Mouse (Mus musculus): ENCODE results near the gene Anapc2. TPM values are rescaled to one million over a fixed set of nuclear protein-coding genes. Genes with fewer than 3 reads are reported as not detected.

Gene Anapc2
- polyA plus RNA-seq, 1 experiment from 2014 or later = 154 TPM

DNA sequence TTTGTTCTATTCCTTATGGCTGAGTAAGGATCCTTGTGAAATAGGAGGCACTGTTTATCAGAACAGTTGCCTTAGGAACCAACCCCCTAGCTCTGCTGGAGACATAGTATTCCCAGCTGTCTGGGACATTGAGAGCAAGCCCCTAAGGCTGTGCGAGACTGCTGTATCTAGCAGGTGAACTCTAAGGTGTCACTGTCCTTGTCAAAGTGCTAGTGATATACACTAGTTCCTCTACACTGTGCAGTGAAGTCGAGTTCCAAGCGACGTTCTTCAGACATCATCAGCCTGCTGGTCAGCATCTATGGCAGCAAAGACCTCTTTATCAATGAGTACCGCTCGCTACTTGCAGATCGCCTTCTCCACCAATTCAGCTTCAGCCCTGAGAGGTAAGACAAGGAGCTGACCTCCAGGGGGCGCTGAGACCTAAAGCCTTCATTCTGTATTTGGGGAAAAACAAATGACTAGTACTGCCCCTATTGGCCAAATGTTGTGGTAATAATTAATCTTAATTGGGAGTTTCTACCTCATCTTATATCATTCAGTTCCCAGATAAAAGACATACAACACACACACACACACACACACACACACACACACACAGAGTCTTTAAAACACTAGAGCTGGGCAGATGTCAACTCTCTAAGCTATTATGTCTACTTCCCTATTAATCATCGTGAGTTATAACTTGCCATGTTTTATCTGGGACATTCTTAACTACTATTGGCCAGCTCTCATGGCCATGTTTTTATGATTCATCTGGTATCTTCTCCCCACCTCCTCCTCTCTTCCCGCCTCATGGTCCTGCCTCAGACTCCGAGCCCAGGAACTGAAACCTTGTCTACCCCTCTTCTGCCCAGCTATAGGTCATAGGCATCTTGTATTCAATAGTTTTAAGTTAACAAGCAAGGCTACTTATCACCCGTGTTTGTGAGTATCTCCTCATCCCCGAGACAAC lies 6.9 kb downstream of the Anapc2 start:
- no peak overlapping the region for H3K4me2 ChIP-seq (replicated peaks)
- H3K36me3 ChIP-seq = peaks cover 93% of the 10 kb centered on the region
- H3K4me3 ChIP-seq = no peak overlapping the region
- H3K9me3 ChIP-seq = no peaks in the 10 kb centered on the region
- H3K27me3 ChIP-seq = no peaks in the 10 kb centered on the region
- no peak overlapping the region for H3K27ac ChIP-seq
- no peaks in the 10 kb centered on the region for H3K4me1 ChIP-seq
- 65% methylated on average over 13 of the region's 13 CpGs for WGBS
- H3K9ac ChIP-seq = no peak overlapping the region
- no peak for ATAC-seq (ENCODE audit: insufficient number of reproducible peaks, insufficient read depth, low FRiP score, low TSS enrichment)

DNA sequence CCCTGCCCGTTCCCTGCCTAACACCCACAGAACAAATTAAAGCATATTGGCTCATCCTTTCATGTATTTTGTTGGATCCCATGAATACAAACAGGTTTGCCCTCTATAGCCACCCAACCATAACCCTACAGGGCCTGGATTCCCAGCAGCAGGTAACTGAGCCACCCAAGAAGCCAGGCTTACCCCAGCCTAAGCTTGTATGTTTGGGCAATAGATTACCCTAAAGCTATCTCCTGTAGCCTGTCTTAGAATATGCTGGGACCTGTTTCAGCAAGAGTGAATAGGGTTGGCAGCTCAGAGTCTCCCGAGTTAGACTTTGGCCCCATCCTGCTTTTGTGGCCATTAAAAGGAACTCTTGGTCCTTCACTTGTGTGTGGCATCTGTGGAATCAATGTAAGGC lies 13.3 kb downstream of the Anapc2 start:
- H3K4me2 ChIP-seq (replicated peaks) = no peak overlapping the region
- no peak for ATAC-seq (ENCODE audit: insufficient number of reproducible peaks, insufficient read depth, low FRiP score, low TSS enrichment)
- H3K9me3 ChIP-seq = no peaks in the 10 kb centered on the region
- H3K27ac ChIP-seq = no peak overlapping the region
- H3K36me3 ChIP-seq = peaks cover 53% of the 10 kb centered on the region
- 83% methylated on average over 2 of the region's 2 CpGs for WGBS
- peaks cover 7% of the 10 kb centered on the region; the same call in 1 of the 2 replicates for H3K4me1 ChIP-seq
- no peak overlapping the region for H3K9ac ChIP-seq
- peaks cover 37% of the 10 kb centered on the region for H3K27me3 ChIP-seq
- H3K4me3 ChIP-seq = no peak overlapping the region

DNA sequence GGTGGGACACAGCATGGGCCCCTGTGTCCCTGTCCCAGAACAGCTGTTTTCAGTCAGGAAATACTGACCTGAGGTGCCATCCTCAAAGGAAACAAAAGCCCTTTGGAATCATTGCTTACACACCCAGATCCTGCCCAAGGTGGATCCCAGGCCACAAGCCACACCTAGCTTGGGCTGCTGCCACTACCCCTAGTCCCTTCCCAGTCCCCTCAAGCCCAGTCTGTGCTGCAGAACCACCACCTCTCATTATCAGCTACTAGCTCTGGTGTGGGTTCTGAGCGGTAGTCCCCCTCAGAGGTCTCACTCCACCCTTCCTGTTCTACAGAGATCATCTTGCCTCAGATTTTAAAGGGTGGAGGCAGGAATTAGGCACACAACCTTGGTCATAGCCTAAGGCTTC lies 14.0 kb downstream of the Anapc2 start:
- Histone ChIP-seq H3K27ac (peak overlapping the region; percentile 60; the same call in 1 of the 2 replicates), H3K36me3 (peaks cover 46% of the 10 kb centered on the region), H3K27me3 (peaks cover 44% of the 10 kb centered on the region), H3K9ac (no peak overlapping the region), H3K4me1 (peaks cover 10% of the 10 kb centered on the region; the same call in 1 of the 2 replicates), H3K9me3 (no peaks in the 10 kb centered on the region), H3K4me2 (replicated peaks) (no peak overlapping the region), H3K4me3 (no peak overlapping the region)
- ATAC-seq (ENCODE audit: insufficient number of reproducible peaks, insufficient read depth, low FRiP score, low TSS enrichment) = no peak
- 63% methylated on average over 1 of the region's 1 CpGs for whole genome bisulfite sequencing

DNA sequence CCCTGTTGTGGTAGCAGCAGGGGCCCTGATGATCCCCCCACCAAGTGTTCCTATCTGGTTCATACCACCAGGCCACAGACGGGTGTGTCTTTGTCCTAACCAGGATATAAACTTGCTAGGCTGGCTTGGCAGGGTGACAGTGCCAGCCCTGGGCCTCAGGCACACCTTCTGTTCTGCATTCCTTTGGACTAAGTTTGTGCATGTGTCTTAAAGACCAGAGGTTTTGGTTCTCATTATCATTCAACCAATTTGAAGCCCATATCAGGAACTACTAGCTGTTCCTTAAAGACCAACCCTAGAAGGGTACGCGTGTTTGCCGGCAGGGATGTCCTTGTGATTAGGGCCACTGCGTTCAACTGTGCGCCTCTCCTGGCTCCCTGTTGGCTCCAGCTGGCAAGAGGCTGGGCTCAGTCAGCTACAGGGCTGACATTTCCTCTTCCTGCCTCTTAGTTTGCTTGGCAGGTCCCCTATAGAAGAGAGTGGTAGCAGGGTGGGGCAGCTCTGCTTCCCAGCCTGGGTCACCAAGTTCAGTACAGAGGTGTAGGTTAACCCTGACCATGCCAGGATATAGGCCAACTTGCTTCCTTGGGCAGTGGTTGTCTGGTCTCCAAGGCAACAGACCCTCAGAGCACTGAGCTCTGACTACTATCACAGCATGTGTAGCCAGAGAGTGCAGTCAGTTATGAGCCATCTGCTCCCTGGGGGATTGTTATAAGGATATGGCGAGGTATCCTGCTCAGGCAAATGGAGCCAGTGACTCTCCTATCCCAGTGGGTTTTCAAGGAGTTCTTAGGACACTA lies 14.8 kb downstream of the Anapc2 start:
- H3K4me1 ChIP-seq = peaks cover 10% of the 10 kb centered on the region; the same call in 1 of the 2 replicates
- no peaks in the 10 kb centered on the region for H3K9me3 ChIP-seq
- H3K27me3 ChIP-seq = peaks cover 51% of the 10 kb centered on the region
- H3K27ac ChIP-seq = no peak overlapping the region
- no peak overlapping the region for H3K9ac ChIP-seq
- WGBS = 51% methylated on average over 7 of the region's 7 CpGs
- no peak overlapping the region for H3K4me2 ChIP-seq (replicated peaks)
- no peak for ATAC-seq (ENCODE audit: insufficient number of reproducible peaks, insufficient read depth, low FRiP score, low TSS enrichment)
- peaks cover 42% of the 10 kb centered on the region for H3K36me3 ChIP-seq
- H3K4me3 ChIP-seq = no peak overlapping the region

DNA sequence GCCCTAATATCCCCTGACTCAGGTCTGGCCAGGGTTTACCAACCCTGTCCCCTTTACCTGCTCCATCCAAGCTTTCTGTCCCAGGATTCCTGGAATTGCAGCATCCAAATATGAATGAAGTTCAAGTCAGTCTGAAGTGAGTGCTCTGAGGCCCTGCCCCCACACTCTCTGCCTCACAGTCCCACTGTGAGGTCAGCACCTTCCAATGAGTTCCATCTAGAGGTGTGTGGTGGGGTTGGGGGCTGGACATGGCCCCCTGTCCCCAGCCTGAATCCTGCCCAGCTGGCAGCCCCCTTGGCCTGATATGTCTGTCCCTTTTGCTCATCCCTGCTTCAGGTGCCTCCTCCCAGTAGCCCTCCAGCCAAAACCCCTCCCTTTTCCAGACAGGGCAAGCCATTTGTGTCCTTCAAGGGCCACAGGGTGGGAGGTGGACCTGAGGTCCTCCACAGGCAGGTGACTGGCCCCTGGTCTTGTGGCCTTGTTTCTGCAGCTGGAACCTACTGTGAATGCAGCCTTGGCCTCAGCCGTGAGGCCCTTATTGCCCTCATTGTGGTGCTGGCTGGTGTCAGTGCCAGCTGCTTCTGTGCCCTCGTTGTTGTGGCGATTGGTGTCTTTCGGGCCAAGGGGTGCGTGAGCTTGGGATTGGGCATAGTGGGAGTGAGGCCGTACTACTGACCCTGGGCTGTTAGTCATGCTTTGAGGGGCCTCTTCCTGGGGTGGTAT lies 15.8 kb downstream of the Anapc2 start, which contains the start of gene Tmem210:
Gene Tmem210 (plus strand): TSS at position 219 of the 723 bp plus-strand sequence.
- Histone ChIP-seq H3K4me1 (peaks cover 13% of the 10 kb centered on the region), H3K27ac (no peak within 1 kb of the TSS), H3K27me3 (peaks cover 62% of the 10 kb centered on the region), H3K36me3 (peaks cover 31% of the 10 kb centered on the region), H3K4me3 (no peak within 1 kb of the TSS), H3K9ac (no peak within 1 kb of the TSS), H3K9me3 (no peaks in the 10 kb centered on the region), H3K4me2 (replicated peaks) (no peak within 1 kb of the TSS)
- WGBS = 81% methylated on average over 6 of the region's 6 CpGs
- no peak for ATAC-seq (ENCODE audit: insufficient number of reproducible peaks, insufficient read depth, low FRiP score, low TSS enrichment)

DNA sequence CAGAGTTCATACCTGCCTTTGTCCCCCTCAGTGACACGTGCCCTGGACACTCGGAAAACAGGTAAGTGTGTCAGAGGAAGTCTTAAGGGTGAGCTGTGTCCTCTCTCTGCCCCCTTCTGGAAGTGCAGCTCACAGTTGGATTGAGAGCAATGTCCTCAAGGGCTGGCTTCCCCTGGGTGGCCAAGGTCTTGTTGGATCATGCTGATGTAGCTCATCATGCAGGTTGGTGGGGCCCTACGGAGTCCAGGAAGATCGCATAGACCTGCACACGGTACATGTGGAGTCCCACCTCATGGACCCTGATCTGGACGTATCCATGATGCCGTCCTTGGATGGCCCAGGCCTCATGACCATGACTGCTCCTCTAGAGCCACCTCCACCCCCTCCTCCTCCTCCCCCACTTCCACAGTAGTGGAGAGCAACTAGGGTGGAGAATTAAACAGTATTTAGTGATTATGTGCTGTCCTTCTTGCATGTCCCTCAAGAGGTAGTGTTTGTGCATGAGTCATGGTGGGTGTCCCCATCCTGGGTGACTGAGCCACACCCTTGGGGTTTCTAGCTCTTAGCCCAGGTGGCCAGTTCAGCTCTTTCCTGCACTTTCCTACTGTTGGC lies 16.6 kb downstream of the Anapc2 start:
- Histone ChIP-seq H3K27ac (no peak overlapping the region), H3K9me3 (no peaks in the 10 kb centered on the region), H3K4me3 (no peak overlapping the region), H3K36me3 (peaks cover 24% of the 10 kb centered on the region), H3K4me2 (replicated peaks) (no peak overlapping the region), H3K4me1 (peaks cover 13% of the 10 kb centered on the region), H3K9ac (no peak overlapping the region), H3K27me3 (peaks cover 70% of the 10 kb centered on the region)
- 83% methylated on average over 7 of the region's 7 CpGs for WGBS
- no peak for ATAC-seq (ENCODE audit: insufficient number of reproducible peaks, insufficient read depth, low FRiP score, low TSS enrichment)

DNA sequence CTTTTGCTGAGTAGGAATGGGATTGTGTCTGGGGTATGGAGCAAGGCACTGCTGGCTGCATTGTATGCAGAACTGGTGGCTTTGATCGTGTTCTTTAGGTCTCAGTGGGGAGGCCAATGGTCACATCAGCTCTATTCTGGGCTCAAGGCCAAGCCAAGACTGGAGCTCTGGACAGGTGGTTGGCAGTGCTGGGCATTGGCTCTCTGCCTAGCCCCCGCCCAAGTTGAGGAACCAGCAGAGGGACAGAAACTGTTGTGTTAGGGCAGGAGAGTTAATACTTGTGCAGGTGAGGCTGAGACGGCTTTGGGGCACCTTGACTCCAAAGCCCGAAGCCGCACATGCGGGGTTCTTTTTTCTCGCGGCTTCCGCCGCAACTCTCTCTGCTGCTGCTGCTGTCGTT lies 17.4 kb downstream of the Anapc2 start, which contains the start of gene Lrrc26:
Gene Lrrc26 (plus strand): TSS at position 265 of the 400 bp plus-strand sequence.
- Histone ChIP-seq H3K4me2 (replicated peaks) (peak within 1 kb of the TSS; percentile 32), H3K27me3 (peaks cover 78% of the 10 kb centered on the region), H3K27ac (no peak within 1 kb of the TSS), H3K4me3 (peak within 1 kb of the TSS; percentile 11; the same call in 1 of the 2 replicates), H3K36me3 (peaks cover 17% of the 10 kb centered on the region), H3K9me3 (no peaks in the 10 kb centered on the region), H3K9ac (no peak within 1 kb of the TSS), H3K4me1 (peaks cover 13% of the 10 kb centered on the region)
- 5% methylated on average over 11 of the region's 11 CpGs for WGBS
- ATAC-seq (ENCODE audit: insufficient number of reproducible peaks, insufficient read depth, low FRiP score, low TSS enrichment) = no peak

DNA sequence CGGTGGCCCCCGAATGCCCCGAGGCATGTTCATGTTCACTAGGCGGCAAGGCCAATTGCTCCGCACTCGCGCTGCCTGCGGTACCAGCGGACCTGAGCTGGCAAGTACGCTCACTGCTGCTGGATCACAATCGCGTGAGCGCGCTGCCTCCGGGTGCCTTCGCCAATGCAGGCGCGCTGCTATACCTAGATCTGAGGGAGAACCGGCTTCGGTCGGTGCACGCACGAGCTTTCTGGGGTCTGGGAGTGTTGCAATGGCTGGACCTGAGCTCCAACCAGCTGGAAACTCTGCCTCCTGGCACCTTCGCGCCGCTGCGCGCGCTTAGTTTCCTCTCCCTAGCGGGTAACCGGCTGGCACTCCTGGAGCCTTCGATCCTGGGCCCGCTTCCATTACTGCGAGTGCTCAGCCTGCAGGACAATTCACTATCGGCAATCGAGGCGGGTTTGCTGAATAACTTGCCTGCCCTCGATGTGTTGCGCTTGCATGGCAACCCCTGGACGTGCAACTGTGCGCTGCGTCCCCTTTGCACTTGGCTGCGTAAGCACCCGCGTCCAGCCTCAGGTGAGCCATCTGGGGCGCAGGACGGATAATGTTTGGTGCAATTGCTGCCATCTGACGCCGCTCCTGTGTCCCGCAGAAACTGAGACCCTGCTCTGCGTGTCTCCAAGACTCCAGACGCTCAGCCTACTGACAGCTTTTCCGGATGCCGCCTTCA lies 18.0 kb downstream of the Anapc2 start:
- no peak overlapping the region for H3K27ac ChIP-seq
- no peaks in the 10 kb centered on the region for H3K9me3 ChIP-seq
- peaks cover 13% of the 10 kb centered on the region for H3K4me1 ChIP-seq
- peaks cover 84% of the 10 kb centered on the region for H3K27me3 ChIP-seq
- H3K4me3 ChIP-seq = peak overlapping the region; percentile 11; the same call in 1 of the 2 replicates
- H3K9ac ChIP-seq = no peak overlapping the region
- peak overlapping the region; percentile 32 for H3K4me2 ChIP-seq (replicated peaks)
- H3K36me3 ChIP-seq = peaks cover 11% of the 10 kb centered on the region
- 1% methylated on average over 54 of the region's 54 CpGs for WGBS
- ATAC-seq (ENCODE audit: insufficient number of reproducible peaks, insufficient read depth, low FRiP score, low TSS enrichment) = no peak

DNA sequence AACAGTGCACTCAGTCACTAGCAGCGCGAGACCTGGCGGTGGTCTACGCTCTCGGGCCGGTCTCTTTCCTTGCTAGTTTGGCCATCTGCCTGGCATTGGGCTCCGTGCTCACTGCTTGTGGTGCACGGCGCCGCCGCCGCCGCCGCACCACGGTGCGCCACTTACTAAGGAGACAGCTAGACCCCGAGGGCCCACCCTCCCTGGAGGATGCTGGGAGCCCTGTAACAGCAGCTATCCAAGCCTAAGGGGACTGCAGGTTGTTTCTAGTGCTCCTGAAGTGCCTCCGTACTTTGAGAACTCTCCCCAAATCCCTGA lies 18.5 kb downstream of the Anapc2 start:
- H3K4me2 ChIP-seq (replicated peaks) = peak overlapping the region; percentile 32
- ATAC-seq (ENCODE audit: insufficient number of reproducible peaks, insufficient read depth, low FRiP score, low TSS enrichment) = no peak
- H3K9ac ChIP-seq = no peak overlapping the region

DNA sequence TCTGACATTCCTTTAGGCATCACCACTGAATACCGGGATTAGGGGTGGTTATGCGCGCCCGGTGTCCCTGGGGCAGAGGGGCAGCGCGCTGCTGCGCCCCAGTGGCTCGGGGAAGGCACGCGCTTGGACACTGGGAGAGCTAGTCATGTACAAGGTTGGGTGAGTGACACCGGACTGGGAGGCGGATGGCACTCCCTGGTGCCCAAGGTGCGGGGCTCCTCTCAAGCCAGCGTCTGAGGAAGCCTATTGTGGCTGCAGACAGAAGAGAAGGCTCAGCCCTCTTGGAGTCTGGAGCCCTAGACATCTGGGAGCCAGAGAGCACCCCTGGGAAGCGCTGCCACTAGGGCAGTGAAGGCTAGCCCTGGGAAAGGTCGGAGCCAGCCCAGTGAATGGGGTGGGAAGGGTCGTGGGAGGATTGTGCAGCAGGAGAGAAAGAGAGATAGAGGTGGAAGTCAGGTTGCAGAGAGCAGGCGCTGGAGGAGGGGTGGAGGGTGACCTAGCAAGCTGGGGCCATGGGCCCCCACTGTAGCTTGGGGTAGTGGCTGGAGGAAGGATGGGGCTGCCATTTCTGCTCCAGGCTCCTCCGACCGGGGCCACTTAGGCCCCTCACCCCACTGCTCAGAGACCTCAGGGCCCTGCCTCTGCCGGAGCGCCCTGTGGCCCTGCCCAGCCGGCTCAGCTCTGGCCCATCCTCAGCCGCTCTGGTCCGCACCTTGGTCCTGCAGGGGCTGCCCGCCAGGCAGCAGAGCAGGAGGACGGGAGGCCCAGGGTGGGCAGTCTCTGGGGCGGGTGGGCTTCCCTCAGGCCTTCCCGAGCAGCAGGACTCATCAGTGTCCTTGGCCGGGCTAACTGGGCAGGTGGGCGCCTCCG lies 19.1 kb downstream of the Anapc2 start:
- H3K4me3 ChIP-seq = peak overlapping the region; percentile 6; the same call in 1 of the 2 replicates
- peaks cover 13% of the 10 kb centered on the region for H3K4me1 ChIP-seq
- ATAC-seq (ENCODE audit: insufficient number of reproducible peaks, insufficient read depth, low FRiP score, low TSS enrichment) = no peak
- H3K27me3 ChIP-seq = peaks cover 92% of the 10 kb centered on the region
- peak overlapping the region; percentile 49 for H3K4me2 ChIP-seq (replicated peaks)
- H3K27ac ChIP-seq = no peak overlapping the region
- H3K9ac ChIP-seq = 0 out of 2 replicates have a peak overlapping the region, but pooled peaks have one; percentile 30
- no peaks in the 10 kb centered on the region for H3K36me3 ChIP-seq
- 6% methylated on average over 32 of the region's 32 CpGs for WGBS
- no peaks in the 10 kb centered on the region for H3K9me3 ChIP-seq

More for the DNA sequence above, 18.5 kb downstream of the Anapc2 start:
- Histone ChIP-seq H3K36me3 (peaks cover 6% of the 10 kb centered on the region), H3K4me1 (peaks cover 13% of the 10 kb centered on the region), H3K4me3 (peak overlapping the region; percentile 11; the same call in 1 of the 2 replicates), H3K27me3 (peaks cover 87% of the 10 kb centered on the region), H3K9me3 (no peaks in the 10 kb centered on the region), H3K27ac (no peak overlapping the region)
- under 1% methylated on average over 18 of the region's 18 CpGs for WGBS

Data from embryonic facial prominence, embryonic 12.5 days (tissue).